Mouse (Mus musculus) cortical plate, adult 2 months (tissue): ENCODE measurements around the gene Ifnar2.

Source experiments
- CTCF ChIP-seq: fragments of 200-500 bp; IDR thresholded peaks from 2 replicates; pipeline ENCODE4 v1.5.1; 2011; ENCODE audit warnings: mild to moderate bottlenecking, control low read depth, low read length; ENCODE audit not compliant: insufficient read depth; ENCODE audit errors: extremely low read depth
- POLR2A ChIP-seq: fragments of 200-500 bp; IDR thresholded peaks from 2 replicates; pipeline ENCODE4 v1.6.1; 2011; ENCODE audit warnings: mild to moderate bottlenecking, low read length, control low read depth; ENCODE audit not compliant: insufficient read depth; ENCODE audit errors: extremely low read depth

- TF ChIP-seq CTCF (no peak), POLR2A (no peak)
Observed at GRCm38 (mm10) chr16:91348264-91348565, 24.4 kb upstream of the Ifnar2 start.
